In the genomic region with DNA sequence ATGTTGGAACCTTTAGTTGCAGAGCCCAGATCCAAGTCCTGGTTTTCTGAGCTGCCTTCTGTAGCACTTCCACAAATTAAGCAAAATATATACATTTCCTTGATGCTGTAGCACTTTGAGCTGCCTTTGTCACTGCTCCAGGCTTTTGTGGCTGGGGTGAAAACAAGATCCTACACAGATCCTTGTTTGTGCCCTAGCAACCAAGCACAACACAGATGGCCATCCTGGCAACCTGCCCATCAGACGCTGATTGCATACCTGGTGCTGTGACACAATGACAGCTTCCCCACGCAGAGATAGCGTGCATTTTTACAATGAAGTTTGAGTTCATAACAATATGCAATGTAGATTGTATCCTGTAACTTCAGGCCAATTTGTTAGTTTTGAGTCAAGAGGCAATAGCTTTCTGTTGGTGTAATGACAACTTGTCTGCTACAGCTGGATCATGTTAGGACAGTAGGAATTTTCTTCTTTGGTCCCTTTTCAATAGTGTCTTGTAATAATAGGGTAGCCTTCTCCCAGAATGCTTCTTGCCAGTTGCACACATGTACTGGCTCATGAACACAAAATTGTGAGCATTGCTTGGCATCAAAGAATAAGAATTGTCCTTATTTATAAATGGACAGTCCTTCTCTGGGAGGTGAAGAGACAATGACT, we compare ENCODE assay signal across 10 mouse cellular contexts.
DNase-seq lines count a peak whose midpoint lies in the region; ATAC-seq lines count a peak whose summit lies in the region.
"Had no signal": no experiment of that assay in that cellular context is flagged by ENCODE, and none has a peak within 500 bp of the region (broad histone marks: within the 10 kb centered on the region; RNA-seq: fewer than 3 reads in every experiment).

No protein-coding gene starts in this region.

- no peak overlapping the region for H3K4me2 ChIP-seq in hindbrain, embryonic 15.5 days
- H3K4me2 ChIP-seq: embryonic facial prominence, embryonic 13.5 days; liver, embryonic 15.5 days had no signal

- no peaks in the 10 kb centered on the region for H3K36me3 ChIP-seq in hindbrain, embryonic 15.5 days
- H3K36me3 ChIP-seq: embryonic facial prominence, embryonic 13.5 days; liver, embryonic 15.5 days had no signal

- peak; percentile 79 for ATAC-seq in hindbrain, embryonic 15.5 days (ENCODE audit: low FRiP score, low read depth)

- H3K27ac ChIP-seq in hindbrain, embryonic 15.5 days (replicated peaks): no peak overlapping the region
- H3K27ac ChIP-seq: embryonic facial prominence, embryonic 13.5 days; liver, embryonic 15.5 days had no signal

- no peak overlapping the region for H3K4me3 ChIP-seq in hindbrain, embryonic 15.5 days
- H3K4me3 ChIP-seq: embryonic facial prominence, embryonic 13.5 days; liver, embryonic 15.5 days had no signal

- DNase-seq in heart, adult 8-10 months (ENCODE audit: low spot score): peak; percentile 7
- DNase-seq in heart, postnatal 25 days (ENCODE audit: low spot score): no peak
- peak; percentile 24 to 60 for DNase-seq in urinary bladder, postnatal 4 days (ENCODE audit: low spot score in 2 of 2)
- DNase-seq in urinary bladder, postnatal 36 days (ENCODE audit: low spot score in 2 of 2): no peak
- peak; percentile 47 to 78 for DNase-seq in lung, postnatal 4 days
- no peak for DNase-seq in thymus, postnatal 14 days
- DNase-seq in spleen, adult 18-20 months: no peak

- WGBS in hindbrain, embryonic 15.5 days: 44% methylated on average over 3 of the region's 3 CpGs

- no peak overlapping the region for H3K9ac ChIP-seq in hindbrain, embryonic 15.5 days
- H3K9ac ChIP-seq: embryonic facial prominence, embryonic 13.5 days; liver, embryonic 15.5 days had no signal

- no peaks in the 10 kb centered on the region for H3K27me3 ChIP-seq in hindbrain, embryonic 15.5 days
- H3K27me3 ChIP-seq: embryonic facial prominence, embryonic 13.5 days; liver, embryonic 15.5 days had no signal

- H3K4me1 ChIP-seq in hindbrain, embryonic 15.5 days (replicated peaks): 0 out of 2 replicates have a peak, but pooled peaks cover 5% of the 10 kb centered on the region
- H3K4me1 ChIP-seq: liver, embryonic 15.5 days had no signal

- H3K9me3 ChIP-seq in hindbrain, embryonic 15.5 days: no peaks in the 10 kb centered on the region
- H3K9me3 ChIP-seq: embryonic facial prominence, embryonic 13.5 days; liver, embryonic 15.5 days had no signal

- intact Hi-C loops in heart, postnatal 25 days (cut with DNase I): no loop called here

Comparison
In these comparisons a context has a peak if more than half of its experiments do, and no peak if none do; other contexts are left out.
1. DNase-seq: peak in heart, adult 8-10 months (single experiment), urinary bladder, postnatal 4 days (2 of 2) and lung, postnatal 4 days (2 of 2); none in heart, postnatal 25 days (single experiment), urinary bladder, postnatal 36 days (0 of 2), thymus, postnatal 14 days (single experiment) and spleen, adult 18-20 months (0 of 2).